Mouse (Mus musculus): ENCODE data around the gene Fchsd2. TPM values are rescaled to one million over a fixed set of nuclear protein-coding genes. Genes with fewer than 3 reads are reported as not detected.
A peak's percentile ranks its signal among the peaks of the same experiment; 100 is the strongest.

Fchsd2 gene
- polyA plus RNA-seq, 1 experiment from 2014 or later: 36.8 TPM

DNA sequence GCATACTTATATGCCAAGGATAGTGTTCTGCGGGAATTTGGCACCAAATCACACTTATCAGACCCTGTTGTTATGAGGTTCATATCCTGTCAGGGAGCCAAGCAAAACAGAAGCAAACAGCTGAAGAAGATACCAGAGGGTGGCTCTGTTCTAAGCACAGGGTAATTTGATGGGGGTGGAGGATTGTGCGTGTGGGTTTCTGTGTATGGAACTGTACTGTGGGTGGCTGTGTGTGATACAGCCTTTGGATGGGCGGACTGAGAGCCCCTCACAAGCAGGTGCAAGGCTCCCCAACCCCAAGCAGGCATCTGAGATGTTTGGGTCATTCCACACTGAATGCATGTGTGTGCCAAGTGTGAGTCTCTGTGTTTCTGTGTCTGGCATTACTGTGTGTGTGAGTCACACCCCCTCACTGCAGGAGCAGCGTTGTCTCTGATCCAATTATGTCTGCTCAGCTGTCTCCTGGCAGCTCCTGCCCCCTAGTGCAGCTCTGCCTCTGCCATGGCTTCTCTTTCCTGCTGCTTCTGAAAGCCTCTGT is 236.0 kb downstream of the Fchsd2 start:
- Histone ChIP-seq H3K9me3 (no peaks in the 10 kb centered on the region), H3K9ac (peak overlapping the region; percentile 38; the same call in 1 of the 2 replicates), H3K4me2 (no peak overlapping the region), H3K27me3 (0 out of 2 replicates have a peak, but pooled peaks cover under 1% of the 10 kb centered on the region), H3K4me3 (no peak overlapping the region), H3K36me3 (no peaks in the 10 kb centered on the region), H3K27ac (replicated peaks) (peak overlapping the region; percentile 15; the same call in 1 of the 2 replicates), H3K4me1 (replicated peaks) (peaks cover 19% of the 10 kb centered on the region)
- peak; percentile 49; the same call in 1 of the 2 replicates for ATAC-seq (ENCODE audit: low read depth)
- WGBS: 70% methylated on average over 4 of the region's 4 CpGs

- WGBS: 79% methylated on average over 4 of the region's 4 CpGs
Observed at GRCm38 (mm10) chr7:101329606-101330005, 236.9 kb downstream of the Fchsd2 start.

DNA sequence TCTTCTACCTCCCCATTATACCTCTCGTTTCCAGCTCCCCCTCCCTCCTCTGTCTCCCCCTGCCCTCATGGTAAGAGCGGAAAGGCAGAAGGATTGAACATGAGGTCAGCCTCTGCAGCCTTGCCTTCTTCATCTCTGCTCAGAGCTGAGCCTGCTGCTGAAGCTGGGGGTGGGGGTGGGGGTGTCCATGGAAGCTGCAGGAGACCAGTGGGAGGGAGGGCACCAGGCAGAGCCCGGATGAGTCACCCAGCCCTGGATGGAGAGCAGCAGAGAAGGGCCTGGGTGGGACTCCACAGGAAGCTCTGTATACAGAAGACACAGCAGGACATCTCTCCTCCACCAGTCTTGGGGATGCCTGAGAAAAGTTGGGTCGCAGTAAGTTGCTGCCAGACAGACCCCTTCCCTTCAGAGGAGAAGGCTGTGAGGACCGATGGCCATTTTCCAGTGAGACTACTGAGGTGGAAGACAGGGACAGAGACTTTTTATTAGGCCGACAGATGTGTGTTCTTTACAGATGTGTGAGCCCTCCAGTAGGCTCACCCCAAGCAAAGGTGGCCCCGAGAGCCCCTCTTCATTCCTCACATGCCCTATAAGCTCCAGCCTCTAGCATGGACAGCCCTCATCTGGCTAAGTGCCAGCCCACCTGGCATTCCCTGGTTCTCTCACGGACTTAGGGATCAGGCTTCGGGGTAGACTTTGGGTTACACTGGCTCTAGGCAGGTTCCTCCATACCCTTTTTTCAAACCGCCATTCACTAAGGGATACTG is 237.6 kb downstream of the Fchsd2 start:
- Histone ChIP-seq H3K4me1 (replicated peaks) (peaks cover 19% of the 10 kb centered on the region), H3K4me3 (no peak overlapping the region), H3K27ac (replicated peaks) (no peak overlapping the region), H3K9me3 (no peaks in the 10 kb centered on the region), H3K27me3 (no peaks in the 10 kb centered on the region), H3K4me2 (no peak overlapping the region), H3K9ac (no peak overlapping the region), H3K36me3 (no peaks in the 10 kb centered on the region)
- no peak for ATAC-seq (ENCODE audit: low read depth)
- WGBS: 72% methylated on average over 10 of the region's 10 CpGs

More at GRCm38 (mm10) chr7:101329606-101330005, 236.9 kb downstream of the Fchsd2 start:
- Histone ChIP-seq H3K9me3 (no peaks in the 10 kb centered on the region), H3K27ac (replicated peaks) (no peak overlapping the region), H3K36me3 (no peaks in the 10 kb centered on the region), H3K4me2 (no peak overlapping the region), H3K27me3 (no peaks in the 10 kb centered on the region), H3K9ac (no peak overlapping the region), H3K4me1 (replicated peaks) (peaks cover 19% of the 10 kb centered on the region), H3K4me3 (no peak overlapping the region)
- no peak for ATAC-seq (ENCODE audit: low read depth)

GRCm38 (mm10) chr7:101330841-101331173 is 238.1 kb downstream of the Fchsd2 start:
- Histone ChIP-seq H3K4me2 (no peak overlapping the region), H3K27ac (replicated peaks) (no peak overlapping the region), H3K9ac (no peak overlapping the region), H3K4me3 (no peak overlapping the region), H3K4me1 (replicated peaks) (peaks cover 19% of the 10 kb centered on the region), H3K9me3 (no peaks in the 10 kb centered on the region), H3K36me3 (no peaks in the 10 kb centered on the region), H3K27me3 (no peaks in the 10 kb centered on the region)
- ATAC-seq (ENCODE audit: low read depth): no peak
- WGBS: 80% methylated on average over 4 of the region's 4 CpGs

- H3K27ac ChIP-seq (replicated peaks): no peak overlapping the region
- H3K9me3 ChIP-seq: no peaks in the 10 kb centered on the region
- no peak for ATAC-seq (ENCODE audit: low read depth)
- H3K4me1 ChIP-seq (replicated peaks): peaks cover 19% of the 10 kb centered on the region
- H3K4me2 ChIP-seq: no peak overlapping the region
- H3K27me3 ChIP-seq: no peaks in the 10 kb centered on the region
- H3K4me3 ChIP-seq: no peak overlapping the region
- H3K36me3 ChIP-seq: no peaks in the 10 kb centered on the region
- 78% methylated on average over 5 of the region's 5 CpGs for WGBS
- no peak overlapping the region for H3K9ac ChIP-seq
Observed at GRCm38 (mm10) chr7:101332045-101332831, 239.6 kb downstream of the Fchsd2 start.

Other genes with a start within 250 kb of the Fchsd2 start
- gene Relt, start 229.4 kb upstream of the Fchsd2 start, polyA plus RNA-seq (2015; fragmentation: Nextera tagmentation; extraction: Ambion mirVana): 3.7 and 4.6 TPM in 2 replicates
- 6.7 and 7.0 TPM in 2 replicates for gene Arhgef17, start 160.8 kb upstream of the Fchsd2 start, polyA plus RNA-seq (2015; fragmentation: Nextera tagmentation; extraction: Ambion mirVana)
- 3.6 and 3.9 TPM in 2 replicates for gene P2ry6, start 118.2 kb upstream of the Fchsd2 start, polyA plus RNA-seq (2015; fragmentation: Nextera tagmentation; extraction: Ambion mirVana)
- gene P2ry2, start 80.0 kb upstream of the Fchsd2 start, polyA plus RNA-seq (2015; fragmentation: Nextera tagmentation; extraction: Ambion mirVana): 0.51 and 1.5 TPM in 2 replicates
- 16.5 and 17.7 TPM in 2 replicates for gene Atg16l2, start 209.4 kb downstream of the Fchsd2 start, polyA plus RNA-seq (2015; fragmentation: Nextera tagmentation; extraction: Ambion mirVana)
- 9.2 and 9.6 TPM in 2 replicates for gene Stard10, start 224.2 kb downstream of the Fchsd2 start, polyA plus RNA-seq (2015; fragmentation: Nextera tagmentation; extraction: Ambion mirVana)

Measured in neural tube, embryonic 13.5 days (tissue).